Mouse (Mus musculus): Measurements from ENCODE around the gene Iqcf4. TPM values are rescaled to one million over a fixed set of nuclear protein-coding genes. Genes with fewer than 3 reads are reported as not detected.
"Not testable (repeated sequence)": the region's sequence is repeated elsewhere in the genome, so short reads cannot be mapped to it uniquely, and the experiment has no call there.

The Iqcf4 gene
- polyA plus RNA-seq, 1 experiment from 2014 or later = not detected

DNA sequence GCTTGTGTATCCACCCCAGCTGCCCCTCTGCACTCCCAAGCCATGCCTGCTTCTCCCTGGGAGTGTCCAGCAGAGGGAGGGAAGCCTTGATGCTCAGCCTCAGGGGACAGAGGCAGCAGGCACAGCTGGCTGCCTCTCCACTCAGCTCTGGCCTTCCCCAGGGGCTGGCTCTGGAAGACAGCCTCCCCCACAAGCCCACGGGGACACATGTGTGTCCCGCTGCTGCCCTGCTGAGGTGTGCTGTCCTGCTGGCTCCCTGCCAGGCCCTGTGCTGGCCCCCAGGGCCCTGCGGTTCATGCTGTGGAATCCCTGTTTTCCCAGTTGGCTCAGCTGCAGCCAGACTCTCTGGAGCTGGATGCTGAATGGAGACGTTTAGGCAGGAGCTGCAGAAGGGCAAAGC is 24.6 kb upstream of the Iqcf4 start:
- not testable (repeated sequence) for H3K27ac ChIP-seq (replicated peaks; ENCODE audit: low read depth, low read length); ATAC-seq (ENCODE audit: insufficient number of reproducible peaks, low FRiP score, low TSS enrichment, low read depth); H3K27me3 ChIP-seq (ENCODE audit: control insufficient read depth, insufficient read depth, low read length); DNase-seq (ENCODE audit: low spot score); H3K4me2 ChIP-seq (ENCODE audit: low read depth, severe bottlenecking); H3K4me3 ChIP-seq (ENCODE audit: low read depth, low read length); H3K36me3 ChIP-seq (ENCODE audit: control insufficient read depth, insufficient read depth, low read length); H3K9me3 ChIP-seq (ENCODE audit: control insufficient read depth, low read length); H3K9ac ChIP-seq (ENCODE audit: low read length); H3K4me1 ChIP-seq (ENCODE audit: control insufficient read depth, insufficient read depth, low read length)
- 20% methylated on average over 4 of the region's 4 CpGs for WGBS

- Histone ChIP-seq H3K9ac (ENCODE audit: low read length) (no peak overlapping the region), H3K4me1 (ENCODE audit: control insufficient read depth, insufficient read depth, low read length) (no peaks in the 10 kb centered on the region), H3K27ac (replicated peaks; ENCODE audit: low read depth, low read length) (no peak overlapping the region), H3K4me3 (ENCODE audit: low read depth, low read length) (no peak overlapping the region), H3K36me3 (ENCODE audit: control insufficient read depth, insufficient read depth, low read length) (no peaks in the 10 kb centered on the region), H3K9me3 (ENCODE audit: control insufficient read depth, low read length) (no peaks in the 10 kb centered on the region), H3K27me3 (ENCODE audit: control insufficient read depth, insufficient read depth, low read length) (no peaks in the 10 kb centered on the region), H3K4me2 (ENCODE audit: low read depth, severe bottlenecking) (no peak overlapping the region)
- ATAC-seq (ENCODE audit: insufficient number of reproducible peaks, low FRiP score, low TSS enrichment, low read depth) = no peak
- WGBS = 93% methylated on average over 5 of the region's 5 CpGs
- DNase-seq (ENCODE audit: low spot score) = no peak
Measured at GRCm38 (mm10) chr9:106592158-106592557, 21.4 kb upstream of the Iqcf4 start.

GRCm38 (mm10) chr9:106582552-106582951 is 11.8 kb upstream of the Iqcf4 start:
- no peak overlapping the region for H3K4me2 ChIP-seq (ENCODE audit: low read depth, severe bottlenecking)
- no peak overlapping the region for H3K4me3 ChIP-seq (ENCODE audit: low read depth, low read length)
- no peaks in the 10 kb centered on the region for H3K9me3 ChIP-seq (ENCODE audit: control insufficient read depth, low read length)
- ATAC-seq (ENCODE audit: insufficient number of reproducible peaks, low FRiP score, low TSS enrichment, low read depth) = no peak
- H3K9ac ChIP-seq (ENCODE audit: low read length) = no peak overlapping the region
- H3K27me3 ChIP-seq (ENCODE audit: control insufficient read depth, insufficient read depth, low read length) = no peaks in the 10 kb centered on the region
- no peak for DNase-seq (ENCODE audit: low spot score)
- WGBS = 85% methylated on average over 1 of the region's 1 CpGs
- H3K4me1 ChIP-seq (ENCODE audit: control insufficient read depth, insufficient read depth, low read length) = no peaks in the 10 kb centered on the region
- no peaks in the 10 kb centered on the region for H3K36me3 ChIP-seq (ENCODE audit: control insufficient read depth, insufficient read depth, low read length)
- no peak overlapping the region for H3K27ac ChIP-seq (replicated peaks; ENCODE audit: low read depth, low read length)

DNA sequence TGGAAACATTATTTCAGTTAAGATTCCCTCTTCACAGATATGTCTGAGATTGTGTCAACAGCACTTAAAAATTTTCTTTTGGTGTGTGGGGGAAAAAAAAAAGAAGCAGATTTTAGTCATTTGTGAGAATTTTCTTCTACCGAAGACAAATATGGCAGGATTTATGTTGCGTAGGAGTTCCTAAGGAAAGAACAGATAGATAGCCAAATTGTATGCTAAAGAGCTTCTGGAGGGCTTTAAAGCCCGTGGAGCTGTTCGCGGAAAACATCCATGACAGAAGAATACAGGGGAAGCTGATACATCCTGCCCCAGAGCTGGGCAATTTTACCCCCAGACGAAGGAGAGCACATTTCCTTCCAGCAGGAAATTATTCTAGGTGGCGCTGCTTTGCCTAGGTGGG is 9.2 kb upstream of the Iqcf4 start:
- H3K4me2 ChIP-seq (ENCODE audit: low read depth, severe bottlenecking) = no peak overlapping the region
- H3K4me1 ChIP-seq (ENCODE audit: control insufficient read depth, insufficient read depth, low read length) = no peaks in the 10 kb centered on the region
- DNase-seq (ENCODE audit: low spot score) (no peak), ATAC-seq (ENCODE audit: insufficient number of reproducible peaks, low FRiP score, low TSS enrichment, low read depth) (no peak)
- 84% methylated on average over 7 of the region's 7 CpGs for whole genome bisulfite sequencing
- H3K4me3 ChIP-seq (ENCODE audit: low read depth, low read length) = no peak overlapping the region
- no peaks in the 10 kb centered on the region for H3K27me3 ChIP-seq (ENCODE audit: control insufficient read depth, insufficient read depth, low read length)
- no peaks in the 10 kb centered on the region for H3K36me3 ChIP-seq (ENCODE audit: control insufficient read depth, insufficient read depth, low read length)
- H3K9ac ChIP-seq (ENCODE audit: low read length) = no peak overlapping the region
- no peak overlapping the region for H3K27ac ChIP-seq (replicated peaks; ENCODE audit: low read depth, low read length)
- no peaks in the 10 kb centered on the region for H3K9me3 ChIP-seq (ENCODE audit: control insufficient read depth, low read length)

- Histone ChIP-seq H3K9me3 (ENCODE audit: control insufficient read depth, low read length) (no peaks in the 10 kb centered on the region), H3K4me3 (ENCODE audit: low read depth, low read length) (no peak overlapping the region), H3K9ac (ENCODE audit: low read length) (no peak overlapping the region), H3K36me3 (ENCODE audit: control insufficient read depth, insufficient read depth, low read length) (no peaks in the 10 kb centered on the region), H3K4me1 (ENCODE audit: control insufficient read depth, insufficient read depth, low read length) (no peaks in the 10 kb centered on the region), H3K27ac (replicated peaks; ENCODE audit: low read depth, low read length) (no peak overlapping the region), H3K27me3 (ENCODE audit: control insufficient read depth, insufficient read depth, low read length) (no peaks in the 10 kb centered on the region), H3K4me2 (ENCODE audit: low read depth, severe bottlenecking) (no peak overlapping the region)
- no peak for ATAC-seq (ENCODE audit: insufficient number of reproducible peaks, low FRiP score, low TSS enrichment, low read depth)
- DNase-seq (ENCODE audit: low spot score) = no peak
- WGBS = 86% methylated on average over 2 of the region's 2 CpGs
Measured at GRCm38 (mm10) chr9:106576112-106576511, 5.3 kb upstream of the Iqcf4 start.

- Histone ChIP-seq H3K27me3 (ENCODE audit: control insufficient read depth, insufficient read depth, low read length) (no peaks in the 10 kb centered on the region), H3K36me3 (ENCODE audit: control insufficient read depth, insufficient read depth, low read length) (no peaks in the 10 kb centered on the region), H3K9ac (ENCODE audit: low read length) (no peak overlapping the region), H3K4me2 (ENCODE audit: low read depth, severe bottlenecking) (no peak overlapping the region), H3K9me3 (ENCODE audit: control insufficient read depth, low read length) (no peaks in the 10 kb centered on the region), H3K4me1 (ENCODE audit: control insufficient read depth, insufficient read depth, low read length) (no peaks in the 10 kb centered on the region), H3K4me3 (ENCODE audit: low read depth, low read length) (no peak overlapping the region), H3K27ac (replicated peaks; ENCODE audit: low read depth, low read length) (no peak overlapping the region)
- WGBS = 97% methylated on average over 5 of the region's 5 CpGs
- no peak for ATAC-seq (ENCODE audit: insufficient number of reproducible peaks, low FRiP score, low TSS enrichment, low read depth)
- no peak for DNase-seq (ENCODE audit: low spot score)
Measured at GRCm38 (mm10) chr9:106573366-106573765, 2.6 kb upstream of the Iqcf4 start.

GRCm38 (mm10) chr9:106572186-106572585 is 1.4 kb upstream of the Iqcf4 start:
- H3K27ac ChIP-seq (replicated peaks; ENCODE audit: low read depth, low read length) = no peak overlapping the region
- 83% methylated on average over 2 of the region's 2 CpGs for WGBS

DNA sequence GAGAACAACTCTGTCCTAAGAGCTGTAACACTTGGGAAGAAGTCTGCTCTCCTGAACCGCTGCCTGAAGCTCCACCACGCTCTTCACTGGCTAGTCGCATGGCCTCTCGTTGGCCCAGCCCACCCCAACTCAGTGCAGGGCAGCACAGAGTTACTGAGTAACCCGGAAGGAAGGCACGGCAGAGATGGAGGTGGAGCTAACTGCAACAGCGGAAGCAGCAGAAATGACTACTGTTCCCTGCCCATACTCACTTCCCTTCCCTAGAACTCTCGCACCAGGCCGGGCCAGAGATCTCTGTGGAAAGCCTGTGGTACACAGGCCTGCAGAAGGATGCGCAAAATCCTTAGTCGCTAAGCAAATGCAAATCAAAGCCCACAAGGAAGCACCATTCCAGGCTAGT is 4.4 kb downstream of the Iqcf4 start:
- H3K27ac ChIP-seq (replicated peaks; ENCODE audit: low read depth, low read length) = no peak overlapping the region
- no peak for ATAC-seq (ENCODE audit: insufficient number of reproducible peaks, low FRiP score, low TSS enrichment, low read depth)
- no peaks in the 10 kb centered on the region for H3K4me1 ChIP-seq (ENCODE audit: control insufficient read depth, insufficient read depth, low read length)
- H3K4me3 ChIP-seq (ENCODE audit: low read depth, low read length) = no peak overlapping the region
- no peak for DNase-seq (ENCODE audit: low spot score)
- H3K36me3 ChIP-seq (ENCODE audit: control insufficient read depth, insufficient read depth, low read length) = no peaks in the 10 kb centered on the region
- H3K27me3 ChIP-seq (ENCODE audit: control insufficient read depth, insufficient read depth, low read length) = no peaks in the 10 kb centered on the region
- no peaks in the 10 kb centered on the region for H3K9me3 ChIP-seq (ENCODE audit: control insufficient read depth, low read length)
- H3K4me2 ChIP-seq (ENCODE audit: low read depth, severe bottlenecking) = no peak overlapping the region
- no peak overlapping the region for H3K9ac ChIP-seq (ENCODE audit: low read length)
- 62% methylated on average over 11 of the region's 11 CpGs for WGBS

More at GRCm38 (mm10) chr9:106572186-106572585, 1.4 kb upstream of the Iqcf4 start:
- DNase-seq (ENCODE audit: low spot score) = no peak
- Histone ChIP-seq H3K4me3 (ENCODE audit: low read depth, low read length) (no peak overlapping the region), H3K36me3 (ENCODE audit: control insufficient read depth, insufficient read depth, low read length) (no peaks in the 10 kb centered on the region), H3K4me1 (ENCODE audit: control insufficient read depth, insufficient read depth, low read length) (no peaks in the 10 kb centered on the region), H3K4me2 (ENCODE audit: low read depth, severe bottlenecking) (no peak overlapping the region), H3K27me3 (ENCODE audit: control insufficient read depth, insufficient read depth, low read length) (no peaks in the 10 kb centered on the region), H3K9me3 (ENCODE audit: control insufficient read depth, low read length) (no peaks in the 10 kb centered on the region), H3K9ac (ENCODE audit: low read length) (no peak overlapping the region)
- ATAC-seq (ENCODE audit: insufficient number of reproducible peaks, low FRiP score, low TSS enrichment, low read depth) = no peak

DNA sequence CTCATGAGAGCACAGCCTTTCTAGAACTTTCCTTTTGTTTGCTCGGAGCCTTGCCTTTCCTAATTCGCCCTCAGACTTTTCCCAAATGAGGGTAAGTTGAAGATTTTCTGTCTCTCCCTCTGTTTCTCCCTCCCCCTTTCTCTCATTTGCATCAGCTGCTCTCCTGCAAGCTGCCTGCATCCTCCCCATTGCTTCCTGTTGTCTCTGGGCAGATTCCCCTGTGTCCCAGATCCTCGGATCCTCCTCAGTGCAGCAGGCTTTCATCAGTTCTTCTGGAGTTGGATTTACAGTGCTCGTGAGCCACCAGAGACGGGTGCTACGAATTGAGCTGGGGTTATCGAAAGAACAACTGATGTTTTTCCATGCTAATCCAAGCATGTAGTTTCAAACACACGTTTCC is 6.8 kb downstream of the Iqcf4 start:
- no peak overlapping the region for H3K27ac ChIP-seq (replicated peaks; ENCODE audit: low read depth, low read length)
- H3K4me3 ChIP-seq (ENCODE audit: low read depth, low read length) = no peak overlapping the region
- no peaks in the 10 kb centered on the region for H3K36me3 ChIP-seq (ENCODE audit: control insufficient read depth, insufficient read depth, low read length)
- H3K4me1 ChIP-seq (ENCODE audit: control insufficient read depth, insufficient read depth, low read length) = no peaks in the 10 kb centered on the region
- WGBS = 80% methylated on average over 8 of the region's 8 CpGs
- ATAC-seq (ENCODE audit: insufficient number of reproducible peaks, low FRiP score, low TSS enrichment, low read depth) = no peak
- H3K9ac ChIP-seq (ENCODE audit: low read length) = no peak overlapping the region
- no peak for DNase-seq (ENCODE audit: low spot score)
- H3K9me3 ChIP-seq (ENCODE audit: control insufficient read depth, low read length) = no peaks in the 10 kb centered on the region
- H3K4me2 ChIP-seq (ENCODE audit: low read depth, severe bottlenecking) = no peak overlapping the region
- H3K27me3 ChIP-seq (ENCODE audit: control insufficient read depth, insufficient read depth, low read length) = no peaks in the 10 kb centered on the region

Data from limb, embryonic 11.5 days (tissue).